Mouse (Mus musculus) forebrain, embryonic 13.5 days (tissue): ENCODE measurements around the gene Wfdc21. TPM values are rescaled to one million over a fixed set of nuclear protein-coding genes. Genes with fewer than 3 reads are reported as not detected.

Experiments used
- ATAC-seq: fragments of 200-750 bp; cut with Nextera tagmentation; 2 replicates; pipeline ENCODE4 v1.8.0; 2017
- H3K27ac ChIP-seq: fragments of 300-500 bp; sonication (generic); 2 replicates; pipeline ENCODE4 v1.5.1; 2015; ENCODE audit warnings: inconsistent platforms, mild to moderate bottlenecking, moderate library complexity
- H3K27me3 ChIP-seq: fragments of 300-500 bp; sonication (generic); 2 replicates; pipeline ENCODE4 v1.6.1; 2015; ENCODE audit warnings: mild to moderate bottlenecking, inconsistent platforms
- H3K36me3 ChIP-seq: fragments of 300-500 bp; sonication (generic); 2 replicates; pipeline ENCODE4 v1.6.1; 2015; ENCODE audit warnings: mild to moderate bottlenecking, inconsistent platforms; ENCODE audit not compliant: poor library complexity, severe bottlenecking
- H3K4me1 ChIP-seq: fragments of 300-500 bp; sonication (generic); 2 replicates; pipeline ENCODE4 v1.6.1; 2015; ENCODE audit warnings: inconsistent platforms
- H3K4me2 ChIP-seq: fragments of 300-500 bp; sonication (generic); 2 replicates; pipeline ENCODE4 v1.6.1; 2015; ENCODE audit warnings: inconsistent platforms, mild to moderate bottlenecking, moderate library complexity
- H3K4me3 ChIP-seq: fragments of 300-500 bp; sonication (generic); 2 replicates; pipeline ENCODE4 v1.5.1; 2015; ENCODE audit warnings: mild to moderate bottlenecking, inconsistent platforms
- H3K9ac ChIP-seq: fragments of 300-500 bp; sonication (generic); 2 replicates; pipeline ENCODE4 v1.6.1; 2015; ENCODE audit warnings: mild to moderate bottlenecking, inconsistent platforms
- H3K9me3 ChIP-seq: fragments of 300-500 bp; sonication (generic); replicated peaks from 2 replicates; pipeline ENCODE4 v1.6.1; 2016; ENCODE audit warnings: inconsistent platforms
- WGBS: fragments of 180-500 bp; shearing (Covaris S2); methylation state at CpG from one replicate; pipeline ENCODE4 v1.1.7; 2015; 5-methylcytosine and 5-hydroxymethylcytosine counted together
- polyA plus RNA-seq: library from polyadenylated mRNA; unstranded; fragments of >200 nt; fragmentation: Nextera tagmentation; extraction: Ambion mirVana; gene quantifications from 2 replicates; pipeline ENCODE4 v1.2.1, GENCODE M21; 2015

The Wfdc21 gene
- polyA plus RNA-seq, 1 experiment from 2014 or later, result not detected

DNA sequence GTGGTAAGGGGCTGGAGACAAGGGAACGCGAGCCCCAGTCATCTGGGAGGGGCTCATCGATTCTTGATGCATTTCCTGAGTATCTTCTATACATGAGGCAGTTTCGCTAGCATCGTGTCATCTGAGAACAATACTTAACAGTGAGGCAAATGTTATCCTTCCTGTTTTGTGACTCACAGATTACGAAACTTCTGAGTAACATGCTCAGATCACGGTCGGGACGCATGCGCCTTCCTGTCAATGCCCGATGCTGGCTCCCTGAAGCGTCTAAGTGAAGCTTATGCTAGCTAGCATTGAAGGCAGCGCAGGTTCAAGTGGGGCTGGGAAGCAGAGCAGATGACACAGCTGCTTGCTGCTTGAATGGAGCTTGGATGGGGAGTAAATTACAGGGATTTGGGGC lies 42.5 kb downstream of the Wfdc21 start:
- no peak overlapping the region for H3K4me2 ChIP-seq
- H3K9ac ChIP-seq, result no peak overlapping the region
- 0 out of 2 replicates have a peak, but pooled peaks cover under 1% of the 10 kb centered on the region for H3K36me3 ChIP-seq
- H3K9me3 ChIP-seq, result no peaks in the 10 kb centered on the region
- no peak overlapping the region for H3K27ac ChIP-seq
- no peak for ATAC-seq
- H3K4me3 ChIP-seq, result no peak overlapping the region
- WGBS, result 71% methylated on average over 13 of the region's 13 CpGs
- no peaks in the 10 kb centered on the region for H3K4me1 ChIP-seq
- 0 out of 2 replicates have a peak, but pooled peaks cover 3% of the 10 kb centered on the region for H3K27me3 ChIP-seq

DNA sequence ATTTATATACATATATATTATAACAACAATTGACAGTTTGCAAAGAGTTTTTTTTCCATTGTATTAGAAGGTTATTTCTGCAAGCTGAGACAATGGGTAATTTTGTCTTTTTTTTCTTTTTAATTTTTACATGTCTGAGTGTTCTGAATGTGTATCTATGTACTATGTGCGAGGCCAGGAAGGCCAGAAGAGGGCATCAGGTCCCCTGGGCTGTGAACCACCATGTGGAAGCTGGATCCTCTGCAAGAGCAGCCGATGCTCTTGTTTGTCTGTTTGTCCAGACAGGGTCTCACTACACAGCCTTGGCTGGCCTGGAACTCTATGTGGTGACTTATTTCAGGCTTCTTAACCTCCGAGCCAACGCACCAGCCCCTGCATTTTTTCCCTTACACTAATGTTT lies 44.4 kb downstream of the Wfdc21 start:
- Histone ChIP-seq H3K4me1 (peaks cover 9% of the 10 kb centered on the region), H3K36me3 (no peaks in the 10 kb centered on the region), H3K9me3 (no peaks in the 10 kb centered on the region), H3K27me3 (0 out of 2 replicates have a peak, but pooled peaks cover 3% of the 10 kb centered on the region), H3K4me2 (no peak overlapping the region), H3K27ac (no peak overlapping the region), H3K4me3 (no peak overlapping the region), H3K9ac (no peak overlapping the region)
- WGBS, result 75% methylated on average over 4 of the region's 4 CpGs
- ATAC-seq, result no peak

DNA sequence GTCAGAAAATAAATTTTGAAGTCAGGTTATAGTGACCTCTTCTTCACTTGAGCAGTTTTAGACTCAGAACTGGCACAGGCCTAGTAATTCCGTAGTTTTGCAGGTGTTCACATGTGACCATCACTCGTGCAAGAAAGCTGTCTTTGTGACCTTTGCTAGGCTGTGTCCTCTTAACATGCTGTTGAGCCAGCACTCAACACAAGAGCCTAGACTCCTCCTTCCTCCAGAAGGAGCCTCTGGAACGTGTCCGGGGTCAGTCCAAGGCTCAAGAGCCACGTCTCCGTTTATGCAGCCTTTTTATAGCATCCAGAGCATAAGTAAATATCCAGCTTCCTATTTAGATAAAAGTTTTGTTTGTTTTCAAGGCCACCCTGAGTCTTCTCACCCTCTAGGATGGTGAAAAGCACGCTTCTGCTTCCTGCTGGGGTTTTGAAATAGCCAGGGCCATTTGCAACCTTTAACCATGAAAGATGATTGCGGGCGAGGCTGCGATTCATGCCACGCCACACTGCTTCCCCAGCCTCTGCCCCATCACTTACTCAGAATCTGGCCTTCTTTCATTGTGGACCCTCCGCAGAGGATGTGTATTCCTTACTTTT lies 45.7 kb downstream of the Wfdc21 start:
- no peak overlapping the region for H3K4me2 ChIP-seq
- no peaks in the 10 kb centered on the region for H3K9me3 ChIP-seq
- ATAC-seq, result no peak
- 84% methylated on average over 12 of the region's 12 CpGs for WGBS
- H3K27ac ChIP-seq, result no peak overlapping the region
- H3K4me3 ChIP-seq, result no peak overlapping the region
- H3K9ac ChIP-seq, result no peak overlapping the region
- peaks cover 18% of the 10 kb centered on the region for H3K4me1 ChIP-seq
- no peaks in the 10 kb centered on the region for H3K36me3 ChIP-seq
- 0 out of 2 replicates have a peak, but pooled peaks cover 3% of the 10 kb centered on the region for H3K27me3 ChIP-seq

DNA sequence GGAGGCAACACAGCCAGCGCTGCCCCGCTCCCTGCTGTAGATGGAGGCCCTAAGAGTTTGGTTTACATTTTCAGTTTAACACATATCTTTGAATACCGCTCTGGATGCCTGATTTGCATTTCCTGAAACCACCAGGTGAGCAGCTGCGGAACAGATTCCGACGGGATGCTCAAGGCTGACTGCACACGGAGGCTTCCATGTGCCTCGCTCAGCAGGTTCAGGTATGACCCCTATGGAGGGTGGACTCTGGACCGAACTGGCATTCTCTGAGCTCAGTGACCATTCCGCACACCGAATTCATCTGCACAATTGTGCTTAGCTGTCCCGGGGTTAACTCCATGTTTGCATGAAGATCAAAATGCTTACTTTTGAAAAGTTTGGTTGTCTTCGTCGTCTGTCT lies 46.5 kb downstream of the Wfdc21 start:
- Histone ChIP-seq H3K9ac (no peak overlapping the region), H3K27me3 (0 out of 2 replicates have a peak, but pooled peaks cover 3% of the 10 kb centered on the region), H3K27ac (no peak overlapping the region), H3K4me3 (no peak overlapping the region), H3K4me2 (no peak overlapping the region), H3K4me1 (peaks cover 18% of the 10 kb centered on the region), H3K36me3 (no peaks in the 10 kb centered on the region), H3K9me3 (no peaks in the 10 kb centered on the region)
- ATAC-seq, result no peak
- 87% methylated on average over 14 of the region's 14 CpGs for WGBS

DNA sequence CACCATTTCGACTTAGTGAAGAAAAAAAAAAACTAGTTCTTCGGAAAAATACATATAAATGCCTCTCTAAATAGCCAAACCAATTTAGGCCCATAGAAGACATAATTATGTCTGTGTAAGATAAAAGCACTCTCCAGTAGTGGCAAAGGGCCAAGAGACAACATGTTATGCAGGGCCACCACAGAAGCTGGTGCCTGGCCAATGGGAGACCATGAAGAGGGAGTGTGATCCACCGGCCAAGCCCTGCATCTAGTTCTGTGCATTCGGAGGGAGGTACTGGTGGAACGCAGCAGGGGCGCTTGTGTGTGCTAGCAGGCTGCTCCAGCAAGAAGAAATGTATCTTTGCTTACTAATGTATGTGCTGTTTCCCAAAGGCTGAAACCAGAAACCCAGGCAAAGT lies 49.4 kb downstream of the Wfdc21 start:
- no peak overlapping the region for H3K4me2 ChIP-seq
- H3K27ac ChIP-seq, result no peak overlapping the region
- no peaks in the 10 kb centered on the region for H3K36me3 ChIP-seq
- H3K4me3 ChIP-seq, result no peak overlapping the region
- no peak overlapping the region for H3K9ac ChIP-seq
- ATAC-seq, result peak; percentile 74
- H3K27me3 ChIP-seq, result 0 out of 2 replicates have a peak, but pooled peaks cover 3% of the 10 kb centered on the region
- H3K9me3 ChIP-seq, result no peaks in the 10 kb centered on the region
- peaks cover 18% of the 10 kb centered on the region for H3K4me1 ChIP-seq
- 31% methylated on average over 6 of the region's 6 CpGs for WGBS

DNA sequence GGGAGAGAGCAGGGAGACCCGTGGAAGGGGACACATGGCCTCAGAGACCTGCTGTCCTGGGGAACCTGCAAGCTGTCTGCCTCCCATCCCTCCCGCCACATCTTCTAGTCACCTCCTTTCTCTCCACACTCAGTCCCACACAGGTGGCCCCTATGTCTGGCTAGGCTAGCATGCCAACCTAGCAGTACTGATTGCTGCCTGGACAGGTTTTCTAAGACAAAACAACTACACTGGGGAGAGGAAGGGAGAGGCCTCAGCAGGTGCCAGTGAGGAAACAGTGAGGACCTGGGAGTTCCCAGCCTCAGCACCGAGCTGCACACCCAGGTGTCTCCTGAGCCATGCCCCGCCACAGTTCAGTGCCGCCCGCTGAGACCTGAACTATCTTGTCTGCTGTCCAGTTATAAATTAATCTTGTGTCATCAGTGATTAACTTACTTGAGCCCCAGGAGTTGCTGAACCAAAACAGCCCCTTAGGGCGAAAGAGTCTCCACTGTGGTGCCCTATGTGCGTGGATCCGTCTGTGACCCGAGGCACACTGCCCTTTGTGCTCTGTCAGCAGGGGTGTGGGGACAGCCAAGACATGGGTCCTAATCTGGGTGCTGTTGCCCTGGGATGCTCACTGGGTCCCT lies 50.4 kb downstream of the Wfdc21 start:
- 85% methylated on average over 10 of the region's 10 CpGs for WGBS
- Histone ChIP-seq H3K4me1 (peaks cover 18% of the 10 kb centered on the region), H3K4me3 (no peak overlapping the region), H3K27ac (no peak overlapping the region), H3K36me3 (no peaks in the 10 kb centered on the region), H3K9ac (no peak overlapping the region), H3K9me3 (no peaks in the 10 kb centered on the region), H3K4me2 (no peak overlapping the region), H3K27me3 (0 out of 2 replicates have a peak, but pooled peaks cover 3% of the 10 kb centered on the region)
- ATAC-seq, result no peak

DNA sequence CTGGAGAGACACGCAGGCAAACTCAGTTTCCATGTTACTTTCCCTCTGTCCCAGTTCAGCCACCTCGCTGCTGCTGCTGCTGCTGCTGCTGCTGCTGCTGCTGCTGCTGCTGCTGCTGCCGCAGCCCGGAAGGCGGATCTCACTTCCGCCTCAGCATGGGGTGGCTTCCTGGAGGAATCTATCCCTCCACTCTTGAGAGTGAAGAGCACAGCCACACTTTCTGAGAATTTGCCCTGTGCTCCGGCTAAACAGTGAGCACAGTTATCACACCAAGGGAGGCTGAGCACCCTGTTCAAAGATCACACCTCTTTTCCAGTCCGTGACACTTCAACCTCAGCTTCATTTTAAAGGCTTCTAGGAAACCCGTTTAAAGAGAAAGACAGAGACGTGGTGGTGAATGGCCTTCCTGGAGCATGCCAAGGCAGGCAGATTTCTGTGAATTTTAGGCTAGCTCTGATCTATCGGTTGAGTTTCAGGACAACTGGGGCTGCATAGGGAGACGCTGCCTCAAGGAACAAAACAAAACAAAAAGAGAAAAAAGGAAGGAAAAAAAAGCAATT lies 53.2 kb downstream of the Wfdc21 start:
- no peak overlapping the region for H3K27ac ChIP-seq
- H3K4me3 ChIP-seq, result no peak overlapping the region
- H3K4me2 ChIP-seq, result no peak overlapping the region
- no peaks in the 10 kb centered on the region for H3K9me3 ChIP-seq
- no peaks in the 10 kb centered on the region for H3K36me3 ChIP-seq
- no peak overlapping the region for H3K9ac ChIP-seq
- no peaks in the 10 kb centered on the region for H3K27me3 ChIP-seq
- ATAC-seq, result no peak
- WGBS, result 74% methylated on average over 12 of the region's 12 CpGs
- H3K4me1 ChIP-seq, result peaks cover 18% of the 10 kb centered on the region

DNA sequence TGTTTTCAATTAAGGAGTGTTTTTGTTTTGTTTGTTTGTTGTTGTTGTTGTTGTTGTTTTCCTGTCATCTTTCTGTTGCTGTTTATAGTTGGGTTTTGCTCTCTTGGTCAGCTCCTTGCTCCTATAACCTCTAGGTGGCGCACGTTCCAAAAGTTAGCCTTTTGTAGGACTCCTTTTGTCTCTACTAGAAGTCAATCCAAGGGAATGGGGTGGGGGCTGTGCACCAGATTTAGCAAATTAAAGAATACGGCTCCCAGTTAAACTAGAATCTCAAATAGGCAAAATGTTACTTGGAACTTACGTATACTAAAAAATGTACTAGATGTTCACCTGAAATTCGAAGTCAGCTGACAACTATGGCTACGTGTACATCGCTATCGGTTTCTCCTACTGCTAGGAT lies 55.4 kb downstream of the Wfdc21 start:
- ATAC-seq, result no peak
- no peaks in the 10 kb centered on the region for H3K36me3 ChIP-seq
- no peak overlapping the region for H3K9ac ChIP-seq
- no peaks in the 10 kb centered on the region; the same call in 1 of the 2 replicates for H3K9me3 ChIP-seq
- no peaks in the 10 kb centered on the region for H3K27me3 ChIP-seq
- H3K4me2 ChIP-seq, result no peak overlapping the region
- H3K27ac ChIP-seq, result no peak overlapping the region
- 70% methylated on average over 8 of the region's 8 CpGs for WGBS
- H3K4me1 ChIP-seq, result no peaks in the 10 kb centered on the region
- H3K4me3 ChIP-seq, result no peak overlapping the region

Other genes starting within 250 kb of the Wfdc21 start
- gene Heatr9, start 224.8 kb upstream of the Wfdc21 start, polyA plus RNA-seq, result not detected in 2 replicates
- not detected in 2 replicates for gene Ccl5, start 216.4 kb upstream of the Wfdc21 start, polyA plus RNA-seq
- gene Ccl9, start 168.3 kb upstream of the Wfdc21 start, polyA plus RNA-seq, result 0.48 and 0.81 TPM in 2 replicates
- gene Ccl6, start 153.9 kb upstream of the Wfdc21 start, polyA plus RNA-seq, result 0.87 and 1.1 TPM in 2 replicates
- not detected in 2 replicates for gene Rpl9-ps1, start 101.3 kb upstream of the Wfdc21 start, polyA plus RNA-seq
- gene Ccl3, start 97.6 kb upstream of the Wfdc21 start, polyA plus RNA-seq, result 0.61 and 1.0 TPM in 2 replicates
- gene Ccl4, start 84.4 kb upstream of the Wfdc21 start, polyA plus RNA-seq, result 0.36 TPM in 1 of 2 replicates, not detected in the other
- gene Wfdc17, start 42.9 kb upstream of the Wfdc21 start, polyA plus RNA-seq, result not detected in 2 replicates
- not detected in 2 replicates for gene Wfdc18, start 37.9 kb upstream of the Wfdc21 start, polyA plus RNA-seq
- 39.1 and 40.6 TPM in 2 replicates for gene Heatr6, start 6.8 kb downstream of the Wfdc21 start, polyA plus RNA-seq
- gene Hnf1b, start 103.1 kb downstream of the Wfdc21 start, polyA plus RNA-seq, result not detected in 2 replicates
- gene Ddx52, start 195.1 kb downstream of the Wfdc21 start, polyA plus RNA-seq, result 37.4 and 41.9 TPM in 2 replicates
- gene Synrg, start 217.5 kb downstream of the Wfdc21 start, polyA plus RNA-seq, result 28.2 and 28.6 TPM in 2 replicates